Mouse (Mus musculus): ENCODE data around the gene Ust.

- TF ChIP-seq POLR2A (IDR thresholded peaks at IDR 0.05; ENCODE audit: low read depth, low read length) (no peak), CTCF (IDR thresholded peaks at IDR 0.05; ENCODE audit: borderline replicate concordance, insufficient read depth, low read length) (no peak)
Measured at GRCm38 (mm10) chr10:8184711-8185110, 333.9 kb downstream of the Ust start.
